Mouse (Mus musculus) stomach, postnatal 0 days (tissue): ENCODE results near the gene Gpr6. TPM values are rescaled to one million over a fixed set of nuclear protein-coding genes. Genes with fewer than 3 reads are reported as not detected.

ENCODE experiments used
- ATAC-seq: fragments of 200-750 bp; cut with Nextera tagmentation; 2 replicates; pipeline ENCODE4 v1.8.0; 2017; ENCODE audit not compliant: low FRiP score, low TSS enrichment
- DNase-seq: peaks from one replicate; pipeline ENCODE4 v3.0.0-alpha.2; 2016; ENCODE audit warnings: low spot score
- H3K27ac ChIP-seq: fragments of 300-500 bp; sonication (generic); replicated peaks from 2 replicates; pipeline ENCODE4 v1.5.1; 2014; ENCODE audit warnings: mild to moderate bottlenecking, control low read depth
- H3K27me3 ChIP-seq: fragments of 300-500 bp; sonication (generic); 2 replicates; pipeline ENCODE4 v1.6.1; 2014; ENCODE audit warnings: low read length; ENCODE audit not compliant: control insufficient read depth, insufficient read depth
- H3K36me3 ChIP-seq: fragments of 300-500 bp; sonication (generic); 2 replicates; pipeline ENCODE4 v1.6.1; 2014; ENCODE audit warnings: low read length, mixed read lengths; ENCODE audit not compliant: control insufficient read depth, insufficient read depth
- H3K4me1 ChIP-seq: fragments of 300-500 bp; sonication (generic); replicated peaks from 2 replicates; pipeline ENCODE4 v1.6.1; 2014; ENCODE audit warnings: antibody characterized with exemption; ENCODE audit not compliant: control insufficient read depth, insufficient read depth
- H3K4me2 ChIP-seq: fragments of 300-500 bp; sonication (generic); replicated peaks from 2 replicates; pipeline ENCODE4 v1.6.1; 2014; ENCODE audit warnings: low read depth, mild to moderate bottlenecking, control low read depth, moderate library complexity
- H3K4me3 ChIP-seq: fragments of 300-500 bp; sonication (generic); 2 replicates; pipeline ENCODE4 v1.5.1; 2014; ENCODE audit warnings: low read depth, low read length, control low read depth
- H3K9ac ChIP-seq: fragments of 300-500 bp; sonication (generic); 2 replicates; pipeline ENCODE4 v1.6.1; 2014; ENCODE audit warnings: mild to moderate bottlenecking, low read length, control low read depth, mixed read lengths
- H3K9me3 ChIP-seq: fragments of 300-500 bp; sonication (generic); 2 replicates; pipeline ENCODE4 v1.6.1; 2016; ENCODE audit warnings: low read length; ENCODE audit not compliant: control insufficient read depth
- CTCF ChIP-seq: IDR thresholded peaks from 2 replicates; pipeline ENCODE4 v1.5.1; 2016; ENCODE audit warnings: antibody characterized with exemption, low read depth, mild to moderate bottlenecking, moderate library complexity
- EP300 ChIP-seq: optimal IDR thresholded peaks from 2 replicates; pipeline ENCODE3; 2016; ENCODE audit warnings: antibody characterized with exemption
- WGBS: fragments of 180-500 bp; shearing (Covaris S2); extraction: QIAGEN DNeasy Blood & Tissue Kit; methylation state at CpG from one replicate; pipeline ENCODE4 v1.1.7; 2014; 5-methylcytosine and 5-hydroxymethylcytosine counted together
- polyA plus RNA-seq: library from polyadenylated mRNA; unstranded; fragments of >200 nt; fragmentation: Nextera tagmentation; extraction: Ambion mirVana; gene quantifications from 2 replicates; pipeline ENCODE4 v1.2.1, GENCODE M21; 2015

The Gpr6 gene
- polyA plus RNA-seq, 1 experiment from 2014 or later: 0.07 TPM

- DNase-seq: no peak
- no peak for TF ChIP-seq CTCF
- TF ChIP-seq EP300: no peak
- H3K36me3 ChIP-seq: no peaks in the 10 kb centered on the region
- 71% methylated on average over 4 of the region's 4 CpGs for WGBS
- no peak for ATAC-seq
- H3K4me2 ChIP-seq: no peak overlapping the region
- H3K4me1 ChIP-seq: no peaks in the 10 kb centered on the region
- no peak overlapping the region for H3K9ac ChIP-seq
- H3K27ac ChIP-seq: no peak overlapping the region
- H3K27me3 ChIP-seq: no peaks in the 10 kb centered on the region
- H3K9me3 ChIP-seq: no peaks in the 10 kb centered on the region
- no peak overlapping the region for H3K4me3 ChIP-seq
These were observed 11.7 kb downstream of the Gpr6 start for GRCm38 (mm10) chr10:41060250-41060831.

- DNase-seq (no peak), ATAC-seq (no peak)
- TF ChIP-seq CTCF: no peak
- TF ChIP-seq EP300: no peak
- no peaks in the 10 kb centered on the region for H3K36me3 ChIP-seq
- H3K27me3 ChIP-seq: no peaks in the 10 kb centered on the region
- H3K9me3 ChIP-seq: no peaks in the 10 kb centered on the region
- no peak overlapping the region for H3K4me3 ChIP-seq
- H3K4me1 ChIP-seq: no peaks in the 10 kb centered on the region
- H3K9ac ChIP-seq: no peak overlapping the region
- WGBS: 74% methylated on average over 9 of the region's 9 CpGs
- no peak overlapping the region for H3K4me2 ChIP-seq
- H3K27ac ChIP-seq: no peak overlapping the region
These were observed 16.5 kb downstream of the Gpr6 start for GRCm38 (mm10) chr10:41055581-41055980.

- Histone ChIP-seq H3K4me1 (no peaks in the 10 kb centered on the region), H3K4me3 (no peak overlapping the region), H3K9me3 (no peaks in the 10 kb centered on the region), H3K9ac (no peak overlapping the region), H3K36me3 (no peaks in the 10 kb centered on the region), H3K27ac (no peak overlapping the region), H3K27me3 (no peaks in the 10 kb centered on the region), H3K4me2 (no peak overlapping the region)
- TF ChIP-seq CTCF: no peak
- no peak for TF ChIP-seq EP300
- no peak for DNase-seq
- 72% methylated on average over 5 of the region's 5 CpGs for WGBS
- no peak for ATAC-seq
These were observed 18.1 kb downstream of the Gpr6 start for GRCm38 (mm10) chr10:41054005-41054404.

GRCm38 (mm10) chr10:41042272-41042671 lies 29.8 kb downstream of the Gpr6 start:
- ATAC-seq (no peak), DNase-seq (no peak)
- Histone ChIP-seq H3K36me3 (no peaks in the 10 kb centered on the region), H3K9me3 (no peaks in the 10 kb centered on the region), H3K27me3 (no peaks in the 10 kb centered on the region), H3K4me1 (no peaks in the 10 kb centered on the region), H3K4me2 (no peak overlapping the region), H3K27ac (no peak overlapping the region), H3K9ac (no peak overlapping the region), H3K4me3 (no peak overlapping the region)
- 76% methylated on average over 11 of the region's 11 CpGs for WGBS
- TF ChIP-seq EP300: no peak
- no peak for TF ChIP-seq CTCF

- Histone ChIP-seq H3K4me1 (no peaks in the 10 kb centered on the region), H3K36me3 (no peaks in the 10 kb centered on the region), H3K27me3 (no peaks in the 10 kb centered on the region), H3K9me3 (no peaks in the 10 kb centered on the region), H3K27ac (no peak overlapping the region), H3K4me2 (no peak overlapping the region), H3K4me3 (no peak overlapping the region), H3K9ac (no peak overlapping the region)
- TF ChIP-seq EP300 (no peak), CTCF (no peak)
- 72% methylated on average over 9 of the region's 9 CpGs for WGBS
- no peak for DNase-seq
- no peak for ATAC-seq
These were observed 30.6 kb downstream of the Gpr6 start for GRCm38 (mm10) chr10:41041478-41041877.

- Histone ChIP-seq H3K4me1 (no peaks in the 10 kb centered on the region), H3K9me3 (no peaks in the 10 kb centered on the region), H3K27ac (no peak overlapping the region), H3K4me3 (no peak overlapping the region), H3K9ac (no peak overlapping the region), H3K4me2 (no peak overlapping the region), H3K36me3 (no peaks in the 10 kb centered on the region), H3K27me3 (no peaks in the 10 kb centered on the region)
- ATAC-seq (0 out of 2 replicates have a peak, but pooled peaks have one; percentile 54), DNase-seq (peak; percentile 19)
- TF ChIP-seq EP300 (no peak), CTCF (no peak)
These were observed 31.5 kb downstream of the Gpr6 start for GRCm38 (mm10) chr10:41040530-41041085.
